ENCODE assay signal across 19 mouse cellular contexts in the genomic region with DNA sequence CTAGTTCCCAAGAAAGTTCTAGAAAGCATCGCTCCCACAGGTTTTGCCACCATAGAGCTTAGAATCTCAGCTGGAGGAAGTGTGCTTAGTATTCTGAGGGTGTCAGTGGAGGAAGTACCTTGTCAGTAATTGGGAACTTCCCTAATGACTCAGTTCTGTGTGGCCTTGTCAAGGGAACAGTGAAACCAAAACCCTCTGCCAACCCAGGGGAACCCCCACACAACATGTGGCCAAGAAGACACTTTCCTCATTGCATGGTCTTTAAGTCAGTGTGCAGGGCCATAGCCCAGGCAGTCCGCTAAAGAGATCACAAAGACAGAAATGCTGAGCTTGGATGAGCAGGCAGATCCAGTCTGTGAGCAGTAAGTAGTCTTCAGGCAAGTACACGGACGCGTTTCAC. TPM values are rescaled to one million over a fixed set of nuclear protein-coding genes. Genes with fewer than 3 reads are reported as not detected.
DNase-seq lines count a peak whose midpoint lies in the region; ATAC-seq lines count a peak whose summit lies in the region.
"Had no signal": no experiment of that assay in that cellular context is flagged by ENCODE, and none has a peak within 500 bp of the region (broad histone marks: within the 10 kb centered on the region; RNA-seq: fewer than 3 reads in every experiment).

No protein-coding gene starts in this region.

- intact Hi-C loops in left cerebral cortex, postnatal 25 days (cut with DNase I), result no loop called here

- peak; percentile 99 for ATAC-seq in CD4-positive, CD25-positive, alpha-beta regulatory T cell, adult 4 months
- ATAC-seq in inflammation-experienced regulatory T-cells, adult 6 months, result peak; percentile 99
- peak; percentile 90 for ATAC-seq in monocyte, adult 5-6 weeks (replicated peaks; ENCODE audit: insufficient number of reproducible peaks, low FRiP score, low TSS enrichment, poor library complexity, severe bottlenecking)

- DNase-seq in adrenal gland, adult 2 months, result peak; percentile 23
- DNase-seq in adrenal gland, adult 8-10 months, result no peak
- no peak for DNase-seq in right cerebral cortex, postnatal 4 days
- no peak for DNase-seq in gastrocnemius, adult 8-10 months (ENCODE audit: low spot score in 2 of 2)
- no peak for DNase-seq in left cerebral cortex, postnatal 25 days (ENCODE audit: low spot score in 2 of 2)
- DNase-seq: cerebellum, postnatal 25 days; lung, embryonic 14.5 days; thymus, postnatal 4 days had no signal

RNA-seq across cellular contexts. Expression of gene Syce1l, which starts 13.1 kb away (rescaled TPM):
- total RNA-seq in adrenal gland, adult 2 months (2021), result not detected
- polyA plus RNA-seq in adrenal gland, adult 2 months (2012; rRNA removed), result not detected in 2 replicates
- total RNA-seq in adrenal gland, adult 8-10 months (2022), result under 1 TPM in 2 of 4 experiments, not detected in 2; 0.49 to 0.62 TPM
- not detected for polyA plus RNA-seq in CD4-positive, CD25-positive, alpha-beta regulatory T cell, adult 4 months (2017; shearing (Covaris generic))
- polyA plus RNA-seq in inflammation-experienced regulatory T-cells, adult 6 months (2017; shearing (Covaris generic)), result not detected
- 2.8 TPM in 1 of 3 replicates, not detected in the others for total RNA-seq in monocyte, adult 5-6 weeks (2017)
- not detected for total RNA-seq in gastrocnemius, adult 8-10 months (2022)
- total RNA-seq in left cerebral cortex, postnatal 25 days (2021), result under 1 TPM in 1 of 2 experiments, not detected in 1; 0.73 TPM
- total RNA-seq: left cerebral cortex, postnatal 14 days had no signal
- polyA plus RNA-seq: embryonic facial prominence, embryonic 13.5 days; forebrain, embryonic 11.5 days; heart, embryonic 13.5 days; hindbrain, embryonic 13.5 days; kidney, embryonic 14.5 days; lung, embryonic 14.5 days; midbrain, embryonic 12.5 days; stomach, embryonic 16.5 days had no signal

RNA-seq across cellular contexts. Expression of gene Mon1b, which starts 20.8 kb away (rescaled TPM):
- 10 to 100 TPM; 19.7 to 20.1 TPM for total RNA-seq in adrenal gland, adult 2 months (2021)
- 8.3 and 15.3 TPM in 2 replicates for polyA plus RNA-seq in adrenal gland, adult 2 months (2012; rRNA removed)
- 10 to 100 TPM; 21.1 to 25.5 (median 23.7) TPM for total RNA-seq in adrenal gland, adult 8-10 months (2022)
- polyA plus RNA-seq in CD4-positive, CD25-positive, alpha-beta regulatory T cell, adult 4 months (2017; shearing (Covaris generic)), result 10 to 100 TPM; 15.0 to 27.9 TPM
- polyA plus RNA-seq in inflammation-experienced regulatory T-cells, adult 6 months (2017; shearing (Covaris generic)), result 10 to 100 TPM; 11.5 to 18.2 (median 13.1) TPM
- 13.3 to 32.2 TPM (median 20.8 TPM) in 3 replicates for total RNA-seq in monocyte, adult 5-6 weeks (2017)
- 1 to 10 TPM; 2.4 to 3.4 (median 3.1) TPM for total RNA-seq in gastrocnemius, adult 8-10 months (2022)
- total RNA-seq in left cerebral cortex, postnatal 25 days (2021), result 10 to 100 TPM; 23.7 to 26.0 TPM
